Mouse (Mus musculus): Measurements from ENCODE around the gene Nr2f1. TPM values are rescaled to one million over a fixed set of nuclear protein-coding genes. Genes with fewer than 3 reads are reported as not detected.

Gene Nr2f1
- polyA plus RNA-seq, 1 experiment, result 13.3 TPM

DNA sequence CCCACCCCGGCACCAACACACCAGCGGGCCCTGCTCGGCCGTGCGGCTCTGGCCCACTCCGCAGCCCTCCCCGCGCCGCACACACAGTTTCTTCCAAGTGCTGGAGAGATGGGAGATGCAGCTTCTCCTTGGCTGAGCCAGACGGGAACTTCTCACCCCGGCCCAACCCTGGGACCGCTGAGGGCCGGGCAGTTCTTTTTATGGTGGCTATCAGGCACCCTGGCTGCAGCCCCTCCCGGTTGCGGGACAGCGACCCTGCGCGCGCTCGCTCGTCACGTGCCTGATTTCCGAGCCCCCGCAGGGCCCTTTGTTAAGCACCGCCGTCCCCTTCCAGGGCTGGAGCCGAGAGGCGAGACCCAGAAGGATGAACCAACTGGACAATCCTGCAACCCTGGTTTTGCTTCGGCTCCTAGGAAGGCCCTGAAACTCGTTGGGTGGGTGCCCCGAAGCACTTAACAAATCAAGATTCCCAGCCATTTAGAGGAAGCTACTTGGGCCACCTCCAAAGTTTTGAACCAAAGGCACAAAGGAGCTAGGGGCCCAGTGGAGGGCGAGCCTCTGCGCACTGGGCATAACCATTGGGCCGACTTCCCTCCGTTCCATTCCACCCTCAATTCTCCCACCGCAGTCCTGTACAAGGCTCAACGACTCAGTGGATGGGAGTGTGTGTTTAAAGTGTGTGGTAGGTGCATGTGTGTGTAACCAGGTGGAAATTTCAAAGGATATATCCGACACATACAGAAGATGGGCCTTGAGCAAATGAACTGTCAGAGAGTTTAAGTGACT, 20.1 kb downstream of the Nr2f1 start:
- DNase-seq (ENCODE audit: low read depth), result no peak

DNA sequence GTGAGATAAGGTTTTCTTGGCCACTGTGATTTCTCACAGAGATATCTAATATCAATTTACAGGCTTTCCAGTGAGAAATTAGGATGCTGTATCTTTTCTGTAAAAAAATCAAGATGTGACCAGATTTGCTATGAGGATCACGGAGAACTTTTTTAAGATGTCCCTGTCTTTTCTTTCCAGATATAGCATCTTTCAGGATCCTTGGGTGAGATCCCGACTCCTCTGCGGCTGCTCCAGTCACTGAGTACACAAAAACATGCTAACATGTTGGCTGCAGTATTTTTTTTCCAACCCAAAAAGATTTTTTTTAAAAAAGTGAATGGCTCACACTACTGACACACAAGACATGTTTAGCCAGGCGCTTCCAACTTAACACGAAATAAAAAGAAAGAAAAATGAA, 20.8 kb downstream of the Nr2f1 start:
- no peak for DNase-seq (ENCODE audit: low read depth)

DNA sequence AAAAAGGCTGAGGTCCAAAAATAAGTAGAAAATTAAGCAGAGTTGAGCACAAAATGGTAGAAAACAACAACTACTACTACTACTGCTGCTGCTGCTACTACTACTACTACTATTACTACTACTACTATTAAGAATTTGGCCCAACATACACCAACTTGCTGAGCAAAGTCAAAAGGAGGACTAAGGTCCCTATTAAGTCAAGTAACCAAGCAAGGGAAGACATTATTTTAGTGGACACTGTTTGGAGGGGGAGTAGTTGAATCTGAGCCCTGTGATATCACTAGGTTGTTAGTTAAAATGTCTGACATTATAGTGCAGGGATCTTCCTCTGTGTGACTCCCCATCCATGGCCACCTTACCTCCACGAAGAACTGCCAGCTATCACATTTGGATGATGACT, 21.5 kb downstream of the Nr2f1 start:
- DNase-seq (ENCODE audit: low read depth), result no peak

DNA sequence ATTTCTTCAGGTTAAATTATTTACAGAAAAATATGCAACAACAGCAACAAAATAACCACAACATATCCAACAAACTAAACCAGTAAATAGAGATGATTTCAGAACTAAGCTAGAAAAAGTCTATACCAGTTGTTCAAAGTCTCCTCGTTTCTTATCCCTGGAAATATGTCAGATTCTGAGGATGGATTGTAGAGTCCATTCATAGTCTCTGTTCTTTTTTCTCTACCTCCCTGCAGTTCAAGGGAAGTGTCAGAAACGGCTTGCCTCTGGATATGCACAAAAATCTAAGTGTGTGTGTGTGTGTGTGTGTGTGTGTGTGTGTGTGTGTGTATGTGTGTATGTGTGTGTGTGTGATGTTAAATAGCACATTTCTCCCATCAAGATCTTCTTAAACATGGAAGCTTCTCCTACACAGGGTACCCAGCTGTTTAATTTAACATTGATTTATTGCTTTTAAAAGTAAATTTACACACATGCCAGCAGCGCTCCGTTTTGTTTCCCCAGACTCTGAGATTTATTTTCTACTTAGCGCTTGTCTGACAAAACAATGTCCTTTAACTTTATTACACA, 22.1 kb downstream of the Nr2f1 start:
- no peak for DNase-seq (ENCODE audit: low read depth)

DNA sequence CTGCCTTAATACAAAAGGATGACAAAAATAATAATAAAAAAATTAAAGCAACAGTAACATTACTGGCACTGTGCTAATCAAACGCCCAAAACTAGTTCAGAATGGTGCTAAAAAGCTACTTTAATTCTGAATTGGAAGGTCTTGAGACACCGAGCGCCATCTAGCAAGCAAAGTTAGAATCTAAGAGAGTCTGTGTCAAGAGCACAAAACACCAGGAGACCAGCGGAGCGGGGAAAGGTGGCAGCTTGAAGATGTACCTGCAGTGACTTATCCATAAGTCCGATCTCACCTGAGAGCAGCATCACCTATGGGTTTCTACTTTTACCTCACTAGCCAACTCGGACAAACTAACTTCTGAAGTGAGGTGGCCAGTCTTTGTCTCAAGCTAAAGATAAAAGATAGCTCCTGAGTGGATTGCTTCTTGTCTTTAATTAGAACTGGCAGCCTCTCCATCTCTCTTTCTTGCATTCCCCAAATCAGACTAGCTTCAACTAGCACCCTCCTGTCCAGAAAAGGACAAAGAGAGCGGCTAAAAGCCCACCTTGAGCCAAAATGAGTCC, 23.7 kb downstream of the Nr2f1 start:
- no peak for DNase-seq (ENCODE audit: low read depth)

DNA sequence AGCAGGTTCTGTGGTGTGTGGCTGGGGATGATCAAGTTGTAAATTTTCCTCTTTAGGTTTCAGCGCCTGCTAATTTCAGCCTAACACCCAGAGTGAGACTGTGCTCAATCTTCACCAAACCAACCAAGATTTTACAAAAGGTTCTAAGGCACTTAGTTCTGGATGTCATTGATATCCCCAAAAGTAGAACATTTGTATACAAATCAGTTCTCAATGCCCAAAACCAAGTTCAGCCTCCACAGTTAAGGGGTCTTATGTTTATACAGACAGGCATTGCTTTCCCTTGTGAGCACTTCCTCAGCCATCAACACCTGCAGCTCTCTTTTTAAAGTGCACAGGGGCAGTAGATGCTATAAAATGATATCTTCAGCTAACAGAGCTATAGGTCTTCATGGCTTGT, 24.7 kb downstream of the Nr2f1 start:
- DNase-seq (ENCODE audit: low read depth), result no peak

DNA sequence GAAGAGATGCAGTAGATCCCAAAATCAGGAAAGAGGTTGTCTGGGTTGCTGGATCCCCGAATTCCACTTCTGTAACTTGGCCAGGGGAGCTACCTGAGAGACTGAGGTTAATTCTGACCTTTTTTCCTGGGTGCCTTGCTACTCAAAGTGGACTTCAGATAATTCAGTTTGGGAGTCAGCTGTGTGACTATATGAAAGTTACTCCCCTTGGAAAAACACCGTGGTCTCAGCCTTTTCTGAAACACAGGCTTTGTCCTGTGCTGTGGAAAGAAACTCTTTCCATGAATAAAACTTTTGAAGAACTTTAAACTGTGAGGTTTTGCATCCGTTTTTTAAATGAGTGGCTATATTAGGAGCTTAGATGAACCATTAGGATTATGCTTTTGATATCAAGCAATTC, 25.4 kb downstream of the Nr2f1 start:
- DNase-seq (ENCODE audit: low read depth), result no peak

DNA sequence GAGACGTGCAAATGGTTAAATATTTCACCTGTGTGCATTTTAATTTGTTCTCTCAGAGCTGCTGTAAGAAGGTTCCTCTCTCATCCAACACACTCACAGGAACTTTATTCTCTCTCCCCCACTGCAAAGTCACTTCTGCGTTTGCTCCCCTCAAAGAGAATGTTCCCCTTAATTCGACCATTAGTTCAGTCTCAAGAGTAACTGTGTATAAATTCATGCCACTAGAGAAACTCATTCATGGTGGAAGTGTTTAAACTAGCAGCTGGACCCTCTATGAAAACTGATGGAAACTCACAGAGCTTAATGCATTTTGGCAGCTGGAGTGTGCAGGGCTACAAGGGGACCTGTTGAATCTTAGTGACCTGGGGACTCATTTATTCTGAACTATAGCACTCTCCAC, 26.7 kb downstream of the Nr2f1 start:
- DNase-seq (ENCODE audit: low read depth), result no peak

DNA sequence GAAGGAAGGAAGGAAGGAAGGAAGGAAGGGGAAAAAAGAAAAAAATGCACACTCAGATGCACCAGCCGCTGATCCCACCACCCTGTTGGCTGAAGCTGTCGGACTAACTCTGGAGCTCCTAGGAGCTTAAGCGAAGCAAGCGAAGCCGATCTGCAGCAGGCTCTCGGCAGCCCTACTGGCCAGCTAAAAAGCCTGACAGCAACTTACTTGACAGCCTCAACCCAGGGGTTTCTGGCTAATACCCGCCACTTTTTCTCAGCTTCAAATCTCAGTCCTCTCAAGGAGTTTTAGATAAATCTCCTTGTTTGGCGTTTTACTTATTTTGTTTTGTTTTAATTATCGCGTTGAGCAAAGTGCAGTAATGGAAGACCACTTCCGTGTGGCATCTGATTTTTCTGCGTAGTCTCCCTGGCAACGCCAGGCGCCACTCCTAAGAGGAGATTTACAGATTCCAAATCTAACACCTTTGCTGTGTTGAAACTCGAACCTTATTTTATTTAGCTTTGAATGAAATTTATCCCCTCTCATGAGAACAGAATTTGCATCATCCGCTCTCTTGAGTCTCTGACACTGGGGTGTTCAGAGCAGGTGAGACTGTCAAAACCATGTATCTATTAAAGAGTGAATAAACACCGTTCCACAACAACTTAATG, 27.4 kb downstream of the Nr2f1 start:
- DNase-seq (ENCODE audit: low read depth), result no peak

DNA sequence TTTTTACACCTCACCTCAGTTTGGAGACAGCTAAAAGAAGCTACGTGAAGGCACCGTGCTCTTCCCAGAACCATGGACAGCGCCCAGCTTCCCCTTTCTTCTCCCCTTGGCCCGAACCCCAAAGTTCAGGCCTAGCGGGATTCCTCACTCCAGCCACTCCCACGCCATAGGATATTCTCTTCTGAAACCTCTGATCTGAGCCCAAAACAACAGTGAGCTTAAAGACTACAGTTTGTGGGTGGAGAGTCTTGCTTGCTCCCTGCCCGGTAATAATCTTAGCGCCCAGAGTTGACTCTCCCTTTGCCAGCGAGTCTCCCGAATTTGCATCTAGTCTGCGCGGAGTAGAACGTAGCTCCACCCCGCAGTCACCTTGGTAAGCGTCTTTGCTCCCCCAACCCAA, 28.2 kb downstream of the Nr2f1 start:
- no peak for DNase-seq (ENCODE audit: low read depth)

DNA sequence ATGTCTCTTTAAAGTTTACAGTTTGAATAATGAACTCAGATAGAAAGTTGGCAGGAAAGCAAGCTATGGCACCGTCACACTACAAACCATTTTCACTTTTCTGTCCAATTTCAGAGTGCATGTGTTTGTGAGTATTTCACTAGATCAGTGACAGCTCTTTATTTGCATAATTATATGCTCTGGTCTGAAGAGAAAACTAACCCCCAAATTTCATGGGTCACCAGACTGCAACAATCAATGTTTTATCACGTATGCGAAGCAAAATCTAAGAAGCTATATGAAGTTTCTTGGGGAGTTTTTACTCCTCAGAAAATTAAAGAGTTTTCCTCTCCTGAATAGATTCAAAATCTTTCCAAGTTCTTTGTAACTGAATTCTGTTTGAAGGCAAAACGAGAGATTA, 31.4 kb downstream of the Nr2f1 start:
- no peak for DNase-seq (ENCODE audit: low read depth)

DNA sequence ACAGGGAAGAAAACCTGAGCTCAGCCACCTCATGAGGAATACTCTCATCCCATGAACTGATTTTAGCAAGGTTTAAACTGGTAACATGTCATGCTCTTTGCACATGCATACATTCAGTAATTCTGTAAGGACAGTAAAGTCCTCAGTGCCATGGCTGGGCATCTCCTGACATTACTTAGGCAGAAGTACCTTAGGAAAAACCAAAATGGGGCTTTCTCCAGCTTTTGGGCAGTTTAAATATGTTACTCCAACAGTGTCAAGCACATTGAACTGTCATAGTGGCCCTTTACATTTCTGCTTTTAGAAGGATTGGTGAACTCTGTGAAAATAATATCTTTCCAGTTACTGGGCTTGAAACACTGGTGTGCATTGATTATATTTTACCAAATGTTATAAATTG, 34.6 kb downstream of the Nr2f1 start:
- DNase-seq (ENCODE audit: low read depth), result no peak

DNA sequence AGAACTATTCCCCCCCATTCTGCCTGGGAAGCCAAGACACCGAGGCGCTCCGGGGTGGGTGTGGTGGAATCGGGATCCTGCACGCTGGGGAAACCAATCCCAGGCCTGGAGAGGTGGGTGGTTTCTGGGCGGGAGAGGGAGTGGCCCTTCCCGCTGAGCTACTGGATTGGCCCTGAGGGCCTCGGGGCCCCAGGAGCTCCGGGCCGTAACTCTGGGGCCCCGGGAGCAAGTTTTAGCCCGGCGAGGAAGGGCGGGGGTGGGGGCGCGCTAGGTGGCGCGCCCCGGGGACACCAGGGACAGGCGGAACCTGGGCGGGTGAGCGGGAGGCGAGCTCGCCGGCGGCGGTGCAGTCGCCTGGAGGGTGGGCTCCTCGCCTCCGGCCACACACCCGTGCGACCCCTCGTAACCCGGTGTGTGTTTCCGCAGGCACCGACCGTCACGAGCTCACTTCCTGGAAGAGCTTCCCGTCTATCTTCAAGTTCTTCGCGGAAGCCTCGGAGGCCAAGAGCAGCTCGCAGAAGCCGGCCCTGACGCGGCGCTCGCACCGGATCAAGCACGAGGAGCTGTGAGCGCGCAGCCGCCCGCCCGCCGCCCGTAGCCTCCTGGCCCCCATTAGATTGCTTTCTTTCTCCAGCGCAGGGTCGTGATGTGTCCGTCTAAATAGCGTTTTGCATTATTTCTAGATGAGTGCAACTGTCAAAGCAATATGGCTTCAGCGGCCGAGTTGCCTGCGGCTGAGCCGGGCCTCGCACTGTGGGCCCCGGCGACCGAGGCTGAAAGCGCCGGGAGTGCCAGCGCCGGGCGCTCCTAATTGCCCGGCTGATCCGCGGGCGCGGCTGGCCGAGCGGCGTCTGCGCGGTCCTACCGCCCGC, 36.2 kb downstream of the Nr2f1 start:
- no peak for DNase-seq (ENCODE audit: low read depth)

DNA sequence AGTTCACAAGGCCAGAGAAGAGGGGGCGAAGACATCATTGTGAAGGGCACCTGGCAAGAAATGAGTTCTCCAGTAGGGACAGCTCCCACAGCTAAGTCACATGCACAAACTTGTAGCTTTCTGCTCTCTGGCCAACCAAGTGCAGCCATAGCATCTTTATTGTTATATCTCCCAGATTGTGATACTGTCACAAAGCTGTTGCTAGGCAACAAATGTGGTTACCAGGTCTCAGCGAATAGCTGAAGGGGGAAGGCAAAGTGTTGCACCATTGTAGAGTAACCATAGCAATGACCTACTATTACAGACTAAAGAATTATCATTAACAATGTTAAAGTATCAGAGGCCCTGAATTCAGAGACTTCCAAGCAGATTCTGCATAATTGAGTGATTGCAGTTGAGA, 37.4 kb downstream of the Nr2f1 start:
- no peak for DNase-seq (ENCODE audit: low read depth)

DNA sequence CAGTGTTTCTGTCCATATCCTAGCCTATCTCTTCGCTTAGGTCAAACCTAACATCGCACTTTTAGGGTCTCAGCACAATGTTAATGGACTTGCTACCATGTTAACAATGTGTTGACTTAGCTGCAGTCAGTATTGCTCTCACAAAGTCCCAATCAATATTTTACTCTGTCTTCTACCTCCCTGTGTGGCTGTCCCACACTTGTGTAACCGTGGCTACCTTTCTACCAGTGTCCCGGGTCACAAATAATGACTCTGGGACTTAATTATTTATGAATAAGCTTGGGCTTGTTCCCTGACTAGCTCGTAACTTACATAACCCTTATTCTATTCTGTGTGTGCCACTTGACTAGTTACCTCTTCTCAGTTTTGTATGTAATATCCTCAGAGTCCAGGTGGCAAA, 42.1 kb downstream of the Nr2f1 start:
- no peak for DNase-seq (ENCODE audit: low read depth)

Other genes with a start within 250 kb of the Nr2f1 start
- 0.14 and 0.22 TPM in 2 replicates for gene Pou5f2, start 174.9 kb downstream of the Nr2f1 start, polyA plus RNA-seq (2012; rRNA removed)